Mouse (Mus musculus) spleen, postnatal 10 days (tissue): Measurements from ENCODE around the gene Lamb1.

Source experiments
- DNase-seq, 2 experiments: peaks; one replicate each; pipeline ENCODE4 v3.0.0; 2021 to 2022; ENCODE audit warnings: low spot score in 2 of 2

Lamb1 gene

GRCm38 (mm10) chr12:31283617-31284136 is 18.6 kb downstream of the Lamb1 start:
- no peak for DNase-seq

- no peak for DNase-seq
Measured at GRCm38 (mm10) chr12:31289046-31289445, 24.0 kb downstream of the Lamb1 start.

GRCm38 (mm10) chr12:31290951-31291350 is 25.9 kb downstream of the Lamb1 start:
- no peak for DNase-seq

GRCm38 (mm10) chr12:31293361-31294142 is 28.5 kb downstream of the Lamb1 start:
- DNase-seq: no peak

- no peak for DNase-seq
Measured at GRCm38 (mm10) chr12:31294526-31294925, 29.5 kb downstream of the Lamb1 start.

GRCm38 (mm10) chr12:31294996-31295395 is 30.0 kb downstream of the Lamb1 start:
- no peak for DNase-seq

GRCm38 (mm10) chr12:31295505-31295904 is 30.5 kb downstream of the Lamb1 start:
- no peak for DNase-seq

- DNase-seq: no peak
Measured at GRCm38 (mm10) chr12:31296097-31296496, 31.1 kb downstream of the Lamb1 start.

- DNase-seq: no peak
Measured at GRCm38 (mm10) chr12:31298122-31298521, 33.1 kb downstream of the Lamb1 start.

- DNase-seq: no peak
Measured at GRCm38 (mm10) chr12:31298530-31298929, 33.5 kb downstream of the Lamb1 start.

- DNase-seq: no peak
Measured at GRCm38 (mm10) chr12:31299126-31299525, 34.1 kb downstream of the Lamb1 start.

GRCm38 (mm10) chr12:31299676-31300197 is 34.7 kb downstream of the Lamb1 start:
- DNase-seq: no peak

- no peak for DNase-seq
Measured at GRCm38 (mm10) chr12:31300276-31300675, 35.2 kb downstream of the Lamb1 start.

GRCm38 (mm10) chr12:31302266-31302665 is 37.2 kb downstream of the Lamb1 start:
- no peak for DNase-seq

GRCm38 (mm10) chr12:31302766-31303511 is 37.9 kb downstream of the Lamb1 start:
- DNase-seq: no peak

GRCm38 (mm10) chr12:31306075-31306675 is 41.1 kb downstream of the Lamb1 start:
- no peak for DNase-seq

GRCm38 (mm10) chr12:31307011-31307410 is 42.0 kb downstream of the Lamb1 start:
- DNase-seq: no peak

- no peak for DNase-seq
Measured at GRCm38 (mm10) chr12:31307756-31308155, 42.7 kb downstream of the Lamb1 start.

- no peak for DNase-seq
Measured at GRCm38 (mm10) chr12:31310687-31311086, 45.7 kb downstream of the Lamb1 start.

- no peak for DNase-seq
Measured at GRCm38 (mm10) chr12:31311671-31312265, 46.7 kb downstream of the Lamb1 start.

- DNase-seq: no peak
Measured at GRCm38 (mm10) chr12:31312281-31312680, 47.2 kb downstream of the Lamb1 start.

- DNase-seq: no peak
Measured at GRCm38 (mm10) chr12:31313136-31313535, 48.1 kb downstream of the Lamb1 start.
